13 mouse cellular contexts compared by ENCODE assay signal in the genomic region with DNA sequence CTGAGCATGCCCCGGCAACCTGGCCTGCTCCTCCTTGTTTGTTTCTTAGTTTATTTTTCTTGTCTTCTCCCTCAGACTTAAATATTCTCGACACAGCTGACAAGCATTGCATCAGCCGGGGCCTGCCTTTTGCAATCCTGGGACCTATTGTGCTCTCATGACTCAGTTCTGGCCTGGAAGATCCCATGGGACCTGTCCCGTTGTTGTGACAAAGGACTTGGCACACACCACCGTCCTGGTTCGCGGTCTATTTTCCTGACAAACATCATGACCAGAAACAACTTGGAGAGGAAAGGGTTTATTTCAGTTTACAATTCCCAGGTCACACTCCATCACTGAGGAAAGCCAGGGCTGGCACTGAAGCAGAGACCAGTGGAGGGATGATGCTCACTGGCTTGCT. TPM values are rescaled to one million over a fixed set of nuclear protein-coding genes. Genes with fewer than 3 reads are reported as not detected.
A peak's percentile ranks its signal among the peaks of the same experiment; 100 is the strongest.
DNase-seq lines count a peak whose midpoint lies in the region; ATAC-seq lines count a peak whose summit lies in the region.
"Had no signal": no experiment of that assay in that cellular context is flagged by ENCODE, and none has a peak within 500 bp of the region (broad histone marks: within the 10 kb centered on the region; RNA-seq: fewer than 3 reads in every experiment).

No protein-coding gene starts in this region.

- no peaks in the 10 kb centered on the region for H3K27me3 ChIP-seq in heart, embryonic 10.5 days (ENCODE audit: insufficient read depth, poor library complexity, severe bottlenecking)
- H3K27me3 ChIP-seq in midbrain, embryonic 14.5 days (ENCODE audit: control insufficient read depth, insufficient read depth, low read length) = no peaks in the 10 kb centered on the region
- H3K27me3 ChIP-seq: forebrain, embryonic 15.5 days had no signal

- H3K4me1 ChIP-seq in heart, embryonic 10.5 days = 0 out of 2 replicates have a peak, but pooled peaks cover 4% of the 10 kb centered on the region
- no peaks in the 10 kb centered on the region for H3K4me1 ChIP-seq in midbrain, embryonic 14.5 days (ENCODE audit: control insufficient read depth, insufficient read depth, low read length)
- H3K4me1 ChIP-seq: midbrain, embryonic 12.5 days had no signal

- no peak overlapping the region for H3K9ac ChIP-seq in midbrain, embryonic 14.5 days (replicated peaks; ENCODE audit: low read length)
- H3K9ac ChIP-seq: forebrain, embryonic 15.5 days; midbrain, embryonic 12.5 days had no signal

- ATAC-seq in midbrain, embryonic 14.5 days (ENCODE audit: low FRiP score, low TSS enrichment) = no peak
- ATAC-seq: forebrain, embryonic 15.5 days; hindbrain, postnatal 0 days had no signal

- WGBS in heart, embryonic 10.5 days = 79% methylated on average over 7 of the region's 7 CpGs
- WGBS in midbrain, embryonic 14.5 days = 58% methylated on average over 7 of the region's 7 CpGs

- H3K27ac ChIP-seq in heart, embryonic 10.5 days = no peak overlapping the region
- no peak overlapping the region for H3K27ac ChIP-seq in midbrain, embryonic 14.5 days (replicated peaks; ENCODE audit: low read depth, low read length)
- H3K27ac ChIP-seq: forebrain, embryonic 15.5 days; hindbrain, postnatal 0 days; midbrain, embryonic 12.5 days had no signal

- no peaks in the 10 kb centered on the region for H3K9me3 ChIP-seq in heart, embryonic 10.5 days
- no peaks in the 10 kb centered on the region for H3K9me3 ChIP-seq in midbrain, embryonic 14.5 days (ENCODE audit: control insufficient read depth, low read length)
- H3K9me3 ChIP-seq: forebrain, embryonic 15.5 days; midbrain, embryonic 12.5 days had no signal

- H3K36me3 ChIP-seq in heart, embryonic 10.5 days = no peaks in the 10 kb centered on the region
- no peaks in the 10 kb centered on the region for H3K36me3 ChIP-seq in midbrain, embryonic 14.5 days (ENCODE audit: control insufficient read depth, insufficient read depth, low read length)
- H3K36me3 ChIP-seq: forebrain, embryonic 15.5 days; midbrain, embryonic 12.5 days had no signal

- DNase-seq in heart, adult 18-20 months = peak; percentile 84 to 91
- DNase-seq in heart, embryonic 10.5 days (ENCODE audit: low spot score) = no peak
- peak; percentile 88 for DNase-seq in adrenal gland, adult 2 months
- peak; percentile 33 for DNase-seq in gonadal fat pad, adult 2 months (ENCODE audit: low read depth)
- DNase-seq in lung, postnatal 25 days (ENCODE audit: low spot score) = peak; percentile 59
- no peak for DNase-seq in midbrain, embryonic 14.5 days
- no peak for DNase-seq in spleen, adult 18-20 months
- DNase-seq in thymus, postnatal 10 days (ENCODE audit: low spot score in 2 of 2) = no peak

- H3K4me2 ChIP-seq in midbrain, embryonic 14.5 days (ENCODE audit: low read length) = no peak overlapping the region
- H3K4me2 ChIP-seq: forebrain, embryonic 15.5 days; midbrain, embryonic 12.5 days had no signal

- no peak overlapping the region for H3K4me3 ChIP-seq in heart, embryonic 10.5 days
- H3K4me3 ChIP-seq in midbrain, embryonic 14.5 days (replicated peaks; ENCODE audit: low read depth, low read length) = no peak overlapping the region
- H3K4me3 ChIP-seq: forebrain, embryonic 15.5 days; midbrain, embryonic 12.5 days had no signal

RNA-seq across cellular contexts. Expression of gene Sept8, which starts 10.9 kb away (rescaled TPM):
- total RNA-seq in heart, adult 18-20 months (2021) = 10 to 100 TPM; 24.7 to 24.8 TPM
- 20.1 and 22.9 TPM in 2 replicates for polyA plus RNA-seq in heart, embryonic 10.5 days (2016; fragmentation: Nextera tagmentation; extraction: Ambion mirVana)
- 10 to 100 TPM; 38.1 to 43.7 TPM for total RNA-seq in adrenal gland, adult 2 months (2021)
- 32.7 and 46.9 TPM in 2 replicates for polyA plus RNA-seq in adrenal gland, adult 2 months (2012; rRNA removed)
- polyA plus RNA-seq in gonadal fat pad, adult 2 months (2012; rRNA removed) = 24.9 and 27.7 TPM in 2 replicates
- 13.0 and 16.5 TPM in 2 replicates for polyA plus RNA-seq in midbrain, embryonic 14.5 days (2014; fragmentation: Nextera tagmentation; extraction: Ambion mirVana)

RNA-seq across cellular contexts. Expression of gene Sowaha, which starts 28.1 kb away (rescaled TPM):
- under 1 TPM; 0.28 to 0.30 TPM for total RNA-seq in heart, adult 18-20 months (2021)
- polyA plus RNA-seq in heart, embryonic 10.5 days (2016; fragmentation: Nextera tagmentation; extraction: Ambion mirVana) = 0.32 and 0.38 TPM in 2 replicates
- total RNA-seq in adrenal gland, adult 2 months (2021) = under 1 TPM; 0.29 to 0.45 TPM
- polyA plus RNA-seq in adrenal gland, adult 2 months (2012; rRNA removed) = 0.47 and 0.72 TPM in 2 replicates
- polyA plus RNA-seq in gonadal fat pad, adult 2 months (2012; rRNA removed) = 0.15 and 0.19 TPM in 2 replicates
- polyA plus RNA-seq in midbrain, embryonic 14.5 days (2014; fragmentation: Nextera tagmentation; extraction: Ambion mirVana) = 0.50 and 0.69 TPM in 2 replicates
- total RNA-seq: liver, adult 2 months had no signal
- polyA plus RNA-seq: liver, adult 2 months had no signal

RNA-seq across cellular contexts. Expression of gene Gm9945, which starts 28.2 kb away (rescaled TPM):
- not detected for total RNA-seq in heart, adult 18-20 months (2021)
- polyA plus RNA-seq in heart, embryonic 10.5 days (2016; fragmentation: Nextera tagmentation; extraction: Ambion mirVana) = not detected in 2 replicates
- not detected for total RNA-seq in adrenal gland, adult 2 months (2021)
- not detected in 2 replicates for polyA plus RNA-seq in adrenal gland, adult 2 months (2012; rRNA removed)
- polyA plus RNA-seq in gonadal fat pad, adult 2 months (2012; rRNA removed) = not detected in 2 replicates
- not detected in 2 replicates for polyA plus RNA-seq in midbrain, embryonic 14.5 days (2014; fragmentation: Nextera tagmentation; extraction: Ambion mirVana)
- total RNA-seq: hindbrain, postnatal 0 days; liver, adult 2 months had no signal
- polyA plus RNA-seq: liver, adult 2 months; midbrain, embryonic 12.5 days had no signal

RNA-seq across cellular contexts. Expression of gene Gm9837, which starts 37.9 kb away (rescaled TPM):
- total RNA-seq in heart, adult 18-20 months (2021) = not detected
- polyA plus RNA-seq in heart, embryonic 10.5 days (2016; fragmentation: Nextera tagmentation; extraction: Ambion mirVana) = not detected in 2 replicates
- total RNA-seq in adrenal gland, adult 2 months (2021) = not detected
- polyA plus RNA-seq in adrenal gland, adult 2 months (2012; rRNA removed) = not detected in 2 replicates
- not detected in 2 replicates for polyA plus RNA-seq in gonadal fat pad, adult 2 months (2012; rRNA removed)
- polyA plus RNA-seq in midbrain, embryonic 14.5 days (2014; fragmentation: Nextera tagmentation; extraction: Ambion mirVana) = not detected in 2 replicates
- total RNA-seq: hindbrain, postnatal 0 days; layer of hippocampus, postnatal 25 days; liver, adult 2 months had no signal
- polyA plus RNA-seq: forebrain, embryonic 15.5 days; hindbrain, postnatal 0 days; liver, adult 2 months; midbrain, embryonic 12.5 days had no signal

RNA-seq across cellular contexts. Expression of gene Shroom1, which starts 51.1 kb away (rescaled TPM):
- under 1 TPM; 0.30 to 0.57 TPM for total RNA-seq in heart, adult 18-20 months (2021)
- 2.3 and 2.5 TPM in 2 replicates for polyA plus RNA-seq in heart, embryonic 10.5 days (2016; fragmentation: Nextera tagmentation; extraction: Ambion mirVana)
- total RNA-seq in adrenal gland, adult 2 months (2021) = 1 to 10 TPM; 3.5 to 3.8 TPM
- polyA plus RNA-seq in adrenal gland, adult 2 months (2012; rRNA removed) = 5.0 and 5.3 TPM in 2 replicates
- polyA plus RNA-seq in gonadal fat pad, adult 2 months (2012; rRNA removed) = 12.6 and 12.8 TPM in 2 replicates
- polyA plus RNA-seq in midbrain, embryonic 14.5 days (2014; fragmentation: Nextera tagmentation; extraction: Ambion mirVana) = 1.5 and 1.9 TPM in 2 replicates

Comparison
In these comparisons a context has a peak if more than half of its experiments do, and no peak if none do; other contexts are left out.
1. DNase-seq: peak in heart, adult 18-20 months (2 of 2), adrenal gland, adult 2 months (single experiment), gonadal fat pad, adult 2 months (single experiment) and lung, postnatal 25 days (single experiment); none in heart, embryonic 10.5 days (single experiment), midbrain, embryonic 14.5 days (single experiment), spleen, adult 18-20 months (0 of 2) and thymus, postnatal 10 days (0 of 2).